Mouse (Mus musculus) large intestine, adult 2 months (tissue): ENCODE measurements at regions not wholly inside any gene's neighbourhood (a gene's known extent, or its start where the extent isn't known, plus 50 kb on each side); places are given as distances from the start of the nearest gene placed in this dataset.

Experiments used
- DNase-seq: peaks from one replicate; pipeline ENCODE4 v3.0.0-alpha.2; 2012; ENCODE audit warnings: low read depth, low spot score
- WGBS: fragments of 180-500 bp; shearing (Covaris S2); methylation state at CpG from one replicate; pipeline ENCODE4 v1.1.7; 2018; 5-methylcytosine and 5-hydroxymethylcytosine counted together

GRCm38 (mm10) chr9:63896073-63896807, 125.6 kb downstream of the Smad6 start:
- 44% methylated on average over 15 of the region's 15 CpGs for WGBS
- DNase-seq: no peak

- DNase-seq: no peak
- WGBS: 58% methylated on average over 17 of the region's 17 CpGs
Observed at GRCm38 (mm10) chr9:63892235-63892971, 129.5 kb downstream of the Smad6 start.

- 29% methylated on average over 5 of the region's 5 CpGs for WGBS
- no peak for DNase-seq
Observed at GRCm38 (mm10) chr9:63890717-63891116, 131.1 kb downstream of the Smad6 start.

- DNase-seq: no peak
- WGBS: 62% methylated on average over 6 of the region's 6 CpGs
Observed at GRCm38 (mm10) chr9:63889570-63889969, 131.8 kb upstream of the Smad3 start.

GRCm38 (mm10) chr9:63884971-63885370, 127.2 kb upstream of the Smad3 start:
- no peak for DNase-seq
- WGBS: 61% methylated on average over 2 of the region's 2 CpGs

GRCm38 (mm10) chr9:63883738-63884520, 126.1 kb upstream of the Smad3 start:
- DNase-seq: no peak
- 67% methylated on average over 6 of the region's 6 CpGs for WGBS

- WGBS: 79% methylated on average over 10 of the region's 10 CpGs
- DNase-seq: no peak
Observed at GRCm38 (mm10) chr9:63881692-63882091, 123.9 kb upstream of the Smad3 start.

- DNase-seq: no peak
- WGBS: 77% methylated on average over 4 of the region's 4 CpGs
Observed at GRCm38 (mm10) chr9:63881261-63881563, 123.4 kb upstream of the Smad3 start.

- 52% methylated on average over 26 of the region's 26 CpGs for WGBS
- DNase-seq: no peak
Observed at GRCm38 (mm10) chr9:63880487-63881260, 122.9 kb upstream of the Smad3 start.

GRCm38 (mm10) chr9:63879710-63880428, 122.1 kb upstream of the Smad3 start:
- 38% methylated on average over 15 of the region's 15 CpGs for WGBS
- DNase-seq: no peak

GRCm38 (mm10) chr9:63877864-63878263, 120.1 kb upstream of the Smad3 start:
- DNase-seq: no peak
- WGBS: 80% methylated on average over 7 of the region's 7 CpGs

- 18% methylated on average over 13 of the region's 13 CpGs for WGBS
- no peak for DNase-seq
Observed at GRCm38 (mm10) chr9:63876886-63877285, 119.1 kb upstream of the Smad3 start.

GRCm38 (mm10) chr9:63876023-63876422, 118.2 kb upstream of the Smad3 start:
- DNase-seq: no peak
- WGBS: 89% methylated on average over 12 of the region's 12 CpGs

- WGBS: 91% methylated on average over 5 of the region's 5 CpGs
- no peak for DNase-seq
Observed at GRCm38 (mm10) chr9:63875193-63875592, 117.4 kb upstream of the Smad3 start.

GRCm38 (mm10) chr9:63864350-63864749, 106.6 kb upstream of the Smad3 start:
- 70% methylated on average over 11 of the region's 11 CpGs for WGBS
- DNase-seq: no peak

GRCm38 (mm10) chr9:63863328-63863727, 105.5 kb upstream of the Smad3 start:
- 76% methylated on average over 4 of the region's 4 CpGs for WGBS
- no peak for DNase-seq

- no peak for DNase-seq
- 44% methylated on average over 6 of the region's 6 CpGs for WGBS
Observed at GRCm38 (mm10) chr9:63862427-63862826, 104.6 kb upstream of the Smad3 start.

- WGBS: 72% methylated on average over 4 of the region's 4 CpGs
Observed at GRCm38 (mm10) chr9:63861418-63861817, 103.6 kb upstream of the Smad3 start.

GRCm38 (mm10) chr9:63860196-63860595, 102.4 kb upstream of the Smad3 start:
- 70% methylated on average over 2 of the region's 2 CpGs for WGBS
- DNase-seq: no peak

More at GRCm38 (mm10) chr9:63861418-63861817, 103.6 kb upstream of the Smad3 start:
- DNase-seq: no peak
